Mouse (Mus musculus) lung, postnatal 25 days (tissue): ENCODE measurements around the gene Pvalb.

Experiments
- DNase-seq: peaks from one replicate; pipeline ENCODE4 v3.0.0; 2022; ENCODE audit warnings: low spot score

Gene Pvalb

GRCm38 (mm10) chr15:78206312-78206711 is at the start of gene Pvalb:
TSS of gene Pvalb (minus strand) at chr15:78206400.
- no peak for DNase-seq

GRCm38 (mm10) chr15:78254751-78255150 is 48.6 kb upstream of the Pvalb start:
- no peak for DNase-seq

GRCm38 (mm10) chr15:78248410-78248809 is 42.2 kb upstream of the Pvalb start:
- peak; percentile 60 for DNase-seq

- peak; percentile 54 for DNase-seq
Observed at GRCm38 (mm10) chr15:78247659-78248058, 41.5 kb upstream of the Pvalb start.

GRCm38 (mm10) chr15:78246143-78247116 is 40.2 kb upstream of the Pvalb start:
- no peak for DNase-seq

- DNase-seq = peak; percentile 62
Observed at GRCm38 (mm10) chr15:78244695-78245492, 38.7 kb upstream of the Pvalb start, which contains the start of gene Ncf4. TSS of gene Ncf4 (plus strand) at chr15:78244801.

GRCm38 (mm10) chr15:78243774-78244173 is 37.6 kb upstream of the Pvalb start:
- no peak for DNase-seq

GRCm38 (mm10) chr15:78243061-78243460 is 36.9 kb upstream of the Pvalb start:
- no peak for DNase-seq

- no peak for DNase-seq
Observed at GRCm38 (mm10) chr15:78241335-78241734, 35.1 kb upstream of the Pvalb start.

GRCm38 (mm10) chr15:78239956-78240617 is 33.9 kb upstream of the Pvalb start:
- no peak for DNase-seq

- peak; percentile 70 for DNase-seq
Observed at GRCm38 (mm10) chr15:78239453-78239852, 33.3 kb upstream of the Pvalb start.

- DNase-seq = no peak
Observed at GRCm38 (mm10) chr15:78234823-78235509, 28.8 kb upstream of the Pvalb start.

GRCm38 (mm10) chr15:78231346-78232331 is 25.4 kb upstream of the Pvalb start:
- no peak for DNase-seq

- no peak for DNase-seq
Observed at GRCm38 (mm10) chr15:78227816-78228215, 21.6 kb upstream of the Pvalb start.

- no peak for DNase-seq
Observed at GRCm38 (mm10) chr15:78215269-78215668, 9.1 kb upstream of the Pvalb start.

GRCm38 (mm10) chr15:78211367-78211766 is 5.2 kb upstream of the Pvalb start:
- no peak for DNase-seq

- no peak for DNase-seq
Observed at GRCm38 (mm10) chr15:78210203-78210602, 4.0 kb upstream of the Pvalb start.

- peak; percentile 13 for DNase-seq
Observed at GRCm38 (mm10) chr15:78205192-78205591, 1.0 kb downstream of the Pvalb start.

GRCm38 (mm10) chr15:78204053-78204847 is 1.9 kb downstream of the Pvalb start:
- no peak for DNase-seq
